Mouse (Mus musculus): ENCODE results near the gene Fbll1. TPM values are rescaled to one million over a fixed set of nuclear protein-coding genes. Genes with fewer than 3 reads are reported as not detected.

Fbll1 gene
- polyA plus RNA-seq, 1 experiment, result not detected

DNA sequence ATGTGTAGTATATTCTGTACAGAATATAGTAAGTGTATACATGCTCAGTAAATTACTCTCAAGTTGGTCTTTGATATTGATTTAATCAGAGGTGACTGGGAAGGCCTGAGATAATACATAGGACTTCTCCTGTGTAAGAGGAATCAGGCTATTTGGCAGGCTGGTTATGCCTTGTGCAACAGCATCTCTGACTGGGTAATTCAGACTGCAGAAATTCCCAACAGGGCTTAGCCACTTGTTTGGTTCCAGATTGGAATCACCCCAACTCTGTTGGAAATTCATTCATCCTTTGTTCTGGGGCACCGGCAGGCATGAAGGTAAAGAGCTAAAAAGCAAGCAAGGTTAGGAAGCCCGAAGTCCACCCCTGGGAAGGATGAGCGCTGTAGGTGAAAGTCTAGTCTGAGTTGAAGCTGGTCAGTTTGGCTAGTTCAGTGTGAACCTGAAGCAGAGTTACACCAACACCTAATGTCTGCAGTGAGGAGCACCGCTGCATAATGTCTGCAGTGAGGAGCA, 43.7 kb downstream of the Fbll1 start:
- Histone ChIP-seq H3K27ac (ENCODE audit: insufficient read depth, low read length) (no peak overlapping the region), H3K9ac (ENCODE audit: low read depth, poor library complexity, severe bottlenecking) (no peak overlapping the region), H3K36me3 (ENCODE audit: control insufficient read depth, insufficient read depth, low read length, poor library complexity, severe bottlenecking) (no peaks in the 10 kb centered on the region), H3K27me3 (ENCODE audit: control insufficient read depth, insufficient read depth, low read length, poor library complexity, severe bottlenecking) (no peaks in the 10 kb centered on the region), H3K4me3 (ENCODE audit: low read depth, low read length) (no peak overlapping the region), H3K9me3 (replicated peaks; ENCODE audit: control insufficient read depth, insufficient read depth, low read length, poor library complexity, severe bottlenecking) (no peaks in the 10 kb centered on the region), H3K4me1 (ENCODE audit: control insufficient read depth, insufficient read depth, low read length) (no peaks in the 10 kb centered on the region)
- no peak for TF ChIP-seq EP300 (IDR thresholded peaks at IDR 0.05; ENCODE audit: insufficient read depth, low read depth, low read length)
- no peak for TF ChIP-seq POLR2A (IDR thresholded peaks at IDR 0.05; ENCODE audit: insufficient read depth, low read length)
- no peak for TF ChIP-seq CTCF (IDR thresholded peaks at IDR 0.05; ENCODE audit: low read depth, low read length)

DNA sequence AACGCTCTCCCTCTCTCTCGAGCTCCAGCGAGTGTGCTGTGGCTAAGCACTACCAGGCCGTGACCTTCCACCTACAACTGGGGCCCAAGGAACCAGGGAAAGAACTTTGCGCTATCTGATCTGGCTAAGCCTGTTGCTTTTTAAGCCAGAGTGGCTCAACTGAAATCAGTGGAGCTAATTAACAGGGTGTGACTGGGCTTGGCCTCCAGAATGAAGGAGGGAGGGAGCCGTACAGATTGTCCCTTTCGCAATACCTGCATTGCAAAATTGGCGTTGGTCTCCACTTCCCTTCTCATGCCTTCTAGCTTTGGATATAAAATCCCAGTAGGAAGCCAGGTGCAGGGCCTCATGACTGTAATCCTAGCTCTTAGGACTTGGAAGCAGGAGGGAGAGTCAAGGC, 48.1 kb downstream of the Fbll1 start:
- H3K27me3 ChIP-seq (ENCODE audit: control insufficient read depth, insufficient read depth, low read length, poor library complexity, severe bottlenecking), result no peaks in the 10 kb centered on the region
- TF ChIP-seq CTCF (IDR thresholded peaks at IDR 0.05; ENCODE audit: low read depth, low read length), result no peak
- TF ChIP-seq POLR2A (IDR thresholded peaks at IDR 0.05; ENCODE audit: insufficient read depth, low read length), result no peak
- TF ChIP-seq EP300 (IDR thresholded peaks at IDR 0.05; ENCODE audit: insufficient read depth, low read depth, low read length), result no peak
- H3K9ac ChIP-seq (ENCODE audit: low read depth, poor library complexity, severe bottlenecking), result no peak overlapping the region
- H3K9me3 ChIP-seq (replicated peaks; ENCODE audit: control insufficient read depth, insufficient read depth, low read length, poor library complexity, severe bottlenecking), result no peaks in the 10 kb centered on the region
- no peaks in the 10 kb centered on the region for H3K4me1 ChIP-seq (ENCODE audit: control insufficient read depth, insufficient read depth, low read length)
- H3K36me3 ChIP-seq (ENCODE audit: control insufficient read depth, insufficient read depth, low read length, poor library complexity, severe bottlenecking), result no peaks in the 10 kb centered on the region
- H3K27ac ChIP-seq (ENCODE audit: insufficient read depth, low read length), result no peak overlapping the region
- no peak overlapping the region for H3K4me3 ChIP-seq (ENCODE audit: low read depth, low read length)

Other genes with a start within 250 kb of the Fbll1 start
- 27.8 and 29.3 TPM in 2 replicates for gene Pank3, start 29.4 kb downstream of the Fbll1 start, polyA plus RNA-seq (2011; ENCODE audit: insufficient read depth, insufficient read length, low read depth, missing spikeins)
- 166 and 177 TPM in 2 replicates for gene Rars, start 35.6 kb upstream of the Fbll1 start, polyA plus RNA-seq (2011; ENCODE audit: insufficient read depth, insufficient read length, low read depth, missing spikeins)
- 48.4 and 55.9 TPM in 2 replicates for gene Wwc1, start 181.6 kb upstream of the Fbll1 start, polyA plus RNA-seq (2011; ENCODE audit: insufficient read depth, insufficient read length, low read depth, missing spikeins)